23 mouse cellular contexts compared by ENCODE assay signal in genomic region chr15:93766981-93767380, GRCm38 (mm10).
DNase-seq lines count a peak whose midpoint lies in the region; ATAC-seq and TF ChIP-seq lines count a peak whose summit lies in the region.
"Had no signal": no experiment of that assay in that cellular context is flagged by ENCODE, and none has a peak within 500 bp of the region (broad histone marks: within the 10 kb centered on the region; RNA-seq: fewer than 3 reads in every experiment).

No protein-coding gene starts in this region.

- DNase-seq in heart, adult 11 months, result peak; percentile 41
- DNase-seq in kidney, adult 2 months, result peak; percentile 55
- DNase-seq in kidney, postnatal 25 days, result no peak
- peak; percentile 12 for DNase-seq in kidney, adult 9 months
- DNase-seq in kidney, postnatal 14 days, result no peak
- peak; percentile 48 for DNase-seq in adipocyte (ENCODE audit: low spot score)
- DNase-seq in spleen, postnatal 14 days (ENCODE audit: low spot score in 2 of 2), result no peak
- DNase-seq: adrenal gland, adult 2 months; adrenal gland, adult 8-10 months; adrenal gland, postnatal 10 days; adrenal gland, postnatal 14 days; adrenal gland, postnatal 25 days; adrenal gland, postnatal 36 days; B cell, adult 2 months; cerebellum, adult 11 months; cerebellum, adult 11-12 months; cerebellum, adult 18-20 months had no signal

- H3K27me3 ChIP-seq in heart, embryonic 11.5 days (ENCODE audit: control insufficient read depth, insufficient read depth, low read length), result no peaks in the 10 kb centered on the region
- no peaks in the 10 kb centered on the region for H3K27me3 ChIP-seq in kidney, adult 2 months (replicated peaks; ENCODE audit: control insufficient read depth, insufficient read depth, low read length)
- H3K27me3 ChIP-seq: CH12.LX, Patski had no signal

- H3K9ac ChIP-seq in heart, embryonic 11.5 days (ENCODE audit: low read depth, low read length), result no peak overlapping the region

- no peak for TF ChIP-seq CTCF in kidney, adult 2 months (conservative IDR thresholded peaks at IDR 0.05; ENCODE audit: insufficient read depth, insufficient read length, low read depth, low read length)

- H3K4me2 ChIP-seq in heart, embryonic 11.5 days, result no peak overlapping the region

- H3K9me3 ChIP-seq in heart, embryonic 11.5 days (replicated peaks; ENCODE audit: control insufficient read depth, low read length), result no peaks in the 10 kb centered on the region

- H3K4me3 ChIP-seq in heart, embryonic 11.5 days (ENCODE audit: low read depth, low read length), result no peak overlapping the region
- H3K4me3 ChIP-seq in kidney, adult 2 months (ENCODE audit: insufficient read depth, low read depth, low read length), result no peak overlapping the region

- ATAC-seq in heart, embryonic 11.5 days (replicated peaks; ENCODE audit: insufficient number of reproducible peaks, low FRiP score, low TSS enrichment), result no peak
- ATAC-seq: activated CD4-positive, CD25-positive, alpha-beta regulatory T cell, adult 4 months; CD4-positive, CD25-positive, alpha-beta regulatory T cell, adult 4 months; Patski had no signal

- no peaks in the 10 kb centered on the region for H3K36me3 ChIP-seq in heart, embryonic 11.5 days (ENCODE audit: control insufficient read depth, insufficient read depth, low read length)
- H3K36me3 ChIP-seq in kidney, adult 2 months (ENCODE audit: control insufficient read depth, insufficient read depth, low read length), result no peaks in the 10 kb centered on the region
- H3K36me3 ChIP-seq: G1E had no signal

- no peak overlapping the region for H3K27ac ChIP-seq in heart, embryonic 11.5 days (ENCODE audit: low read depth, low read length)
- no peak overlapping the region for H3K27ac ChIP-seq in kidney, adult 2 months (ENCODE audit: insufficient read depth, low read depth, low read length)

- H3K4me1 ChIP-seq in heart, embryonic 11.5 days (ENCODE audit: control insufficient read depth, insufficient read depth, low read length), result no peaks in the 10 kb centered on the region; the same call in 1 of the 2 replicates
- no peaks in the 10 kb centered on the region; the same call in 1 of the 2 replicates for H3K4me1 ChIP-seq in kidney, adult 2 months (ENCODE audit: control insufficient read depth, insufficient read depth, low read length)

- no peak for TF ChIP-seq POLR2A in kidney, adult 2 months (IDR thresholded peaks at IDR 0.05; ENCODE audit: low read depth, low read length)

- 71% methylated on average over 3 of the region's 3 CpGs for WGBS in heart, embryonic 11.5 days (ENCODE audit: insufficient replicate concordance)
- 55% methylated on average over 3 of the region's 3 CpGs for WGBS in kidney, adult 2 months

Comparison
In these comparisons a context has a peak if more than half of its experiments do, and no peak if none do; other contexts are left out.
1. DNase-seq: peak in heart, adult 11 months (single experiment), kidney, adult 2 months (single experiment), kidney, adult 9 months (single experiment) and adipocyte (single experiment); none in kidney, postnatal 25 days (0 of 2), kidney, postnatal 14 days (single experiment) and spleen, postnatal 14 days (0 of 2).